Mouse (Mus musculus) gastrocnemius, postnatal 25 days (tissue): ENCODE data around the gene Ccdc88c. TPM values are rescaled to one million over a fixed set of nuclear protein-coding genes. Genes with fewer than 3 reads are reported as not detected.

Experiments used
- DNase-seq: peaks from one replicate; pipeline ENCODE4 v3.0.0; 2022
- long read RNA-seq, 2 experiments: library from polyadenylated mRNA; stranded (forward); transcript quantifications; one replicate each; pipeline ENCODE4 v2.0.0; 2021
- total RNA-seq, 2 experiments: library from RNA; stranded (reverse); gene quantifications; 1 replicate in 1 of 2; 2 replicates in 1 of 2; pipeline ENCODE4 v1.2.3; 2021

The Ccdc88c gene
- total RNA-seq: 10 to 100 TPM; 25.1 to 32.3 TPM
- long read RNA-seq, experiment 1, partial matches to known transcripts: 5 of 5 reads
- long read RNA-seq, experiment 1, other reads (novel, unspliced or antisense): 0 of 5 reads
- long read RNA-seq, experiment 2, full-length matches to known transcripts: 1 of 17 reads
- long read RNA-seq, experiment 2, partial matches to known transcripts: 2 of 17 reads
- long read RNA-seq, experiment 2, other reads (novel, unspliced or antisense): 14 of 17 reads

GRCm38 (mm10) chr12:101028954-101029731, at the start of gene Ccdc88c:
TSS of gene Ccdc88c (minus strand) at chr12:101029056.
- peak; percentile 88 for DNase-seq

DNA sequence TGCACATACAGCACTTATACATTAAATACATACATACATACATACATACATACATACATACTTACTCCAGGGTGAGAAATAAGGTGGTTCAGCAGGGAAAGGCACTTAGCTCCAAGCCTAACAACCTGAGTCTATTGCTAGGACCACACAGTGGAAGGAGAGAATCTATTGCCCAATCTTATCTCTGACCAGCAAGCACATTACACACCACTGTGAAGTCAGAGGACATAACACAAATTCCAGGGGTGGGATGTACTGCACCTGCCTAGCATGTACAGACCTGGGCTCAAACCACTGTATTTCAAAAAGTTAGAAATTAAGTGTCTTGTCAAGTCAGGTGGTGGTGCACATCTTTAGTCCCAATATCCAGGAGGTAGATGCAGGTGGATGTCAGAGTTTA, 49.1 kb upstream of the Ccdc88c start:
- DNase-seq: no peak

DNA sequence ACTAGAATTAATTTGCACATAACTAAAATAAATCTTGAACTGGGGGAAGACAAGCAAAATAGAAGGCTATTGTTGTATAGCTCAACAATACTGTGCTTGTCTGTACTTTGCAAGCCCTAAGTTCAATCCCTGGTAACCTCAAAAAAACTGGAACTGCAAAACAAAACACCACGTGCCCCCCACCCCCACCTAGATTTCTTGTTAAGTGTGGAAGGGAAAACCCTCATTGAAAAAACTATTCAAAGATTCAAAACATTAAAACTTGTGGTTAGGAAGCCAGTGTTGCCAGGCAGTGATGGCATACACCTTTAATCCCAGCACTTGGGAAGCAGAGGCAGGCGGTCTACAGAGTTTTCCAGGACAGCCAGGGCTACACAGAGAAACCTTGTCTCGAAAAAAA, 46.6 kb upstream of the Ccdc88c start:
- DNase-seq: no peak

DNA sequence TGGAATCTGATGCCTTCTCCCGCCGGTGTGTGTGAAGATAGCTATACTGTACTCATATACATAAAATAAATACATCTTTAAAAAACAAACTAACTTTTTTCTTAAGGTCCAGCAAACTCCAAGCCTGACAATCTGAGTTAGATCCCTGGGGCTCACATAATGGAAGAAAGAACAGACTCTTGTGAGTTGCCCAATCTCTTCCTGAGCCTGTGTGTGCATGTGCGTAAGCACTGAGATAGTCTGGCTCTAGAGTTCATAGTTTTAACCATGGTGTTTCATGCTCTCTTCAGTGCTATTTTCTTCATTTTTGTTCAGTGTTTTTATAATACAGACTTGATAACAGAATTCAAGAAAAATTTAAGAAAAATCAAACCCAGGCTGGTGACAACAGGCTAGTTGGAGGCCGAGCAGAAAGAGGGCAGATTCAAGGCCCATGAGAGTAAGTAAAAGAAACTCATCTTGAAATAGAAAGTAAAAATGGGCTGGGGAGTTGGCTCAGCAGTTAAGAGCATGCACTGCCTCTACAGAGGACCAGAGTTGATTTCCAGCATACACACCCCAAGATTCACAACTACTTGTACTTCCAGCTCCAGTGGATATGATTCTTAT, 46.1 kb upstream of the Ccdc88c start:
- DNase-seq: no peak

GRCm38 (mm10) chr12:101069813-101070212, 41.0 kb upstream of the Ccdc88c start:
- no peak for DNase-seq

DNA sequence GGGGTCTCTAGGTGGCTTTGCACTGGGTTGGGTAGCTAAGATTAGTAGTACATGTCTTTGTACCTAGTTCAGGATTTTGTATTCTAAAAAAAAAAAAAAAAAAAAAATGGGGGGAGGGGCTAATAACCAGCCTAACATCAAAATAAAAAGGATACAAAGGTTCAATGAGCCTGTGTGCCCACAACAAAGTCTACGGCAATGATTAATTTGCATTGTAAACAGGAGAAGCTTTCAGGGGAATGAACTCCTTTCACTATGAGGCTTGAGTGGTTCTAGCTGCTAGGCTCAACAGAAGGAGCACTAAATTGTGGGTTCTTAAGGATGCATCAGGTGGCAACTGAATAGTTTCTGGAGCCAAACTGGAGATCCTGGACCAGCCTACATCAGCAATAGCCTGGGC, 37.5 kb upstream of the Ccdc88c start:
- DNase-seq: no peak

GRCm38 (mm10) chr12:101039956-101040355, 11.1 kb upstream of the Ccdc88c start:
- no peak for DNase-seq

- DNase-seq: no peak
Measured at GRCm38 (mm10) chr12:101028247-101028953, 456 bp downstream of the Ccdc88c start.

DNA sequence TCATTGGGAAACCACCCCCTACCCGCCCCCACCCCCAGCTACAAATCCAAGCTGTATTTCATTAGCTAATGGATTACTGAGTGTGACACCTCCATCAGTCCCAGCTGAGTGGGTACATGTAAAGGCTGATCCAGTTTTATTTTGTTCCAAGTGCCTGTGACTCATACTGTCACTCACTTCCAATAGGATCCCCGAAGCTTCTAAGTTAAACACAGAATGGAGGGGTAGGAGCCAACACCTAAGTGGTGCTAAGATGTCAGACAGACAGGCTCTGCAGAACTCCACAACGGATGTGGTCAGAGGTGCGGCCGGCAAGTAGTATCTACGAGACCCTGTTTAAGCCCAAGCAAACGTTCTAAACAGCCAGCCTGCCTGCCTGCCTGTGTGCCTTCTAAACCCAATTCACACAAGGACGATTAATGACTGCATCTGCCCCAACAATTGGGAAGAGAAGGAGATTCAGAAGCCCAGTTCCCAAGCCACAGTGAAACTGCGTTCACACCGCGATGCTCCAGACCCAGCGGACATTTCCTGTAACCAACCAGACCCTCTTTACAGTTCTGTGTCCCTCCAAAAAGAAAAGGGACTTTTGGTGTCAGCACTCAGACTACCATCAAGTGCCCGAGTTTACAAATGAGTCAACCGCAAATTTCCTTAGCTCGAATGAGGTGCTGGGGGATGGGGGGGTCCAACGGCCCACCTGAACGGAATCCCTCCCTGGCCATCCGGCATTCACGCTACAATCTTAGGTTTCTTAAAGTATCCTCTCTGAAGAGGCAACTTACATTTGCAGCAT, 1.2 kb downstream of the Ccdc88c start:
- DNase-seq: no peak

DNA sequence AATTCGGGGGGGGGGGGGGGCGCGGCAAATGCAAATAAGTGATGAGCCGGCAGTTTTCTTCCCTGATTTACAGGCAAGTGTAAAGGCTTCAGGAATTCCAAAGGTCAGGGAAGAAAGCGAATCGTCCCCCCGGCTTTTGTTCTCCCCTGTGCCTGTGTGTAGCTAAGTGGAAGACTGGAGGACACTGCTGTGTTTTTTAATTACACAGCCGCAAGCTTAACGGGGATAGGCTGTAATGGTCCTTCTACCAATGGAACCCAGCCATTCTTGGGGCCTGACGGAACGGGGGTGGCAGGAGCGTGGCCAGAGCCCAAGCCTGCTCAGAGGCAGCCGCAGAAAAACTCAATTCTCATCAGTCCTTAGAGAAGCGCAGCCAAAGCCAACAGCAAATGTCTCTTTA, 1.9 kb downstream of the Ccdc88c start:
- no peak for DNase-seq

- no peak for DNase-seq
Measured at GRCm38 (mm10) chr12:101026518-101026917, 2.3 kb downstream of the Ccdc88c start.

DNA sequence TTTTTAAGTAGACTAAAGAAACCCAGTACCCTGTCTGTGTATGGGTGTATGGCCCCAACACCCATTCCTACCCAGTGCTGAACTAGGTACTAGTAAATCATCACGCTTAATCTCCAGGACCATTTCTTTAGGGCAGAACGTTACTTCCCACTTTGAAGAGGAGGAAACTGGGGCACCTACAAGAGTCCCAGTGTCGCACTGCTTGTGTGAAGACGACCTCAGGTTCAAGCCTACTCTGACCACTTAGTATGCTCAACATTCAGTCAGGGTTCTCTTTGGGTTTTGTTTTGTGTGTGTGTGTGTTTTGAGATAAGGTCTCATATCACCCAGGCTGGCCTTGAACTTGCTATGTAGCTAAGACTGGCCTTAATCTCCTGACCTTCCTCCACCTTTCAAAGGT, 2.8 kb downstream of the Ccdc88c start:
- no peak for DNase-seq

- no peak for DNase-seq
Measured at GRCm38 (mm10) chr12:101025379-101025778, 3.5 kb downstream of the Ccdc88c start.

DNA sequence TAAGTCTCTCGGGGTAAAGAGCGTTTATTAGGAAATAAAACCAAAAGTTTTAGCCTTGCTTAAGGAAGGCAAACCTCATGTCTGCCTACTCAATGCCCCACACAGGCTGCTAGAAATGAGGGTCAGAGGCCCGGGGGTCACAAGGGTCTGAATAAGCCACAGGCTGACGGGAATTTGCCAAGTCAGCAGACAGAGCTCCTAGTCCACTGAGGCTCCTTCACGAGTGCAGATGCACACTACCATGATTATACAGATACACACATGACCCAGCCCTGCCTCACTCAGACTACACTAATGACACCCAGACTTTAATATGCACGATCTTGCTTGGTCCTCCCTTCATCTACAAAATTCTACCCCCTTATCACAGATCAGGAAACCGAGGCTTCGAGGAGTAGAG, 4.0 kb downstream of the Ccdc88c start:
- DNase-seq: no peak

GRCm38 (mm10) chr12:101023143-101023542, 5.7 kb downstream of the Ccdc88c start:
- DNase-seq: peak; percentile 4

GRCm38 (mm10) chr12:101022353-101022752, 6.5 kb downstream of the Ccdc88c start:
- no peak for DNase-seq

GRCm38 (mm10) chr12:101021484-101022226, 7.2 kb downstream of the Ccdc88c start:
- peak; percentile 2 for DNase-seq

DNA sequence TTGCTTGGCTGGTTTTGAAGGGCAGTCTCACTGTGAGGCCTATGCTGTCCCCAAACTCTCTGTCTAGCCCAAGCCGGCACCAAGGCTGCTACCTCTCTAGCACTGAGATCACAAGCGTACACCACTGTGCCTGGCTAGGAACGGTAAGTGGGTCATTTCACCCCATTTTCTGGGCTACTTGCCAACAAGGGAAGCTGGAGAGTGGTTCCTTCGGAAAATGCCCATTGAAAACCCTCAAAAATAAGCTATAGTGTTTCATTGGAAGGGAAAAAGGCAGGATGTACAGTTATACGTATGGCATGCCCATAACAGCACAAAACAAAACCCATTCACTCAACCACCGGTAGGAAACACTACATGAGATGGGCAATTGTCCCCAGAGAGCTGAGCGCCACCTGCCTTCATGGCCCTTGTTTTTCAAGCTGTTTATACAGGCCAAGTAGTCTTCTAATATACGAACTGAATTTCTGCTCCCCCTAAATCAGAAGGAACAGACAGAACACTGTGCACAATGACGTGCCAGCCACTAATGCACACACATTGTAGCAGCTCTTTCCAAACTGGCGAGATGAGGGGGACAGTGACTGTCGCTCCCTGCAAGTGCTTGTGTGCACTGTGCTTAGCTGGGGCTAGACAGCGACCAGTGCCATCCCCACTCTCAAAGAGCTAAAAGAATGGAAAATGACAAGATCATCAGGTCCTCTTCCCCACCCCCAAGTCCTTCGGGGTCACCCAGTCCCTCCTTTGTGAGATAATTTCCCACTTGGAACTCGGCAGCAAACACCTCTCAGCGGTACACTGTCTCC, 8.4 kb downstream of the Ccdc88c start:
- DNase-seq: peak; percentile 4

- DNase-seq: no peak
Measured at GRCm38 (mm10) chr12:101019443-101019842, 9.4 kb downstream of the Ccdc88c start.

DNA sequence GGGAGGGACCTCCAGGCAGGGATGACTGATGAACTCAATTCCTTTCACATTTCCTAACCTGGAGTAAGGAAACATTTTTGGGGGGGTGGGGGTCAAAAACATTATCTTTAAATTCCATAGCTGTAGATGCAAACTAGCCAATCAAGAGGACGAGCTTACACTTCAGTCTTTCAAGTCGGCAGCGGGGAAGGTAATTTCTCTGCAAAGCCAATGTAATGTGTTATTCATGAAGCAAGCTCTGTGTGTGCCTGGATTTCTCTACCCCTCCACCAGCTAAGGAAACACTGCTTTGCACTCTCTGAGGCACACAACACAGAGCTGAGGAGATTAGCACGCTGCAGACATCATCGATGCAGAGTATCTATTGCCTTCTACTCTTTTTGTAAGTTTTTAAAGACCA, 9.8 kb downstream of the Ccdc88c start:
- no peak for DNase-seq
